Mouse (Mus musculus): ENCODE measurements at regions not wholly inside any gene's neighbourhood (a gene's known extent, or its start where the extent isn't known, plus 50 kb on each side); places are given as distances from the start of the nearest gene placed in this dataset.

DNA sequence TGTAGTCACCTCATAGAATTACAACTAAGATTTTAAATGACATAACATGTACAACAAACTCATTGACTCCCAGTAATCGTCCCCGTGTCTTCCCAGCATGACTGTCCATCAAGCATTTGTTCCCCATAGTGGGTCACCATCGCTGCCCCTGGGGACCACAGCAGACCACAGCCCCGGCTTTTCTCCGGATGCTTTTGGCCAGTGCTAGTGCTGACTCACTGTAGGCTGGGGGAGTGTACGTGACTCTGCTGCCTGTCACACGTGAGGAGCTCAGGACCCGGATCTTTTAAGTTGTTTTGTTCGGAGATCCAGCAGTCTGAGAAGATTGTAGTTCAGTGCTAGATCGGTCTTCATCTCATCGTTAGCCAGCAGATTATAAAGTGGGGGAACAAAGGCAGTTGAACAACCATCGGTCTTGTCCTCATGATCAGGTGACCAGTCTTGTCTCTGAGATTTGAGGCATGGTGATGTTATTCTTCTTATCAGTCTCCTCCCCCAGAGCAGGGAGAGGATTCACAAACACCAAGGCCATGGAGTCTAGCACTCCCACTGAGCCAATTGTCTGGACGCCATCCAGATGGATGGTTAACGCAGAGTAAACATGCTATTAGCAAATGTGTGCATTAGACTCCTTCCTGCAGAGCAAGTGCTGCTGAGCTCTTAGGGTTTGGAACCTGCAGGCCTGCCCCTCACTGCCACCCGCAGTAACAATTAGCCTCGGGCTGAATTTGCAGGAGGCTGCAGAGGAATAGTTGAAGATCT lies 87.2 kb upstream of the Tspan5 start:
- in situ Hi-C loops (cut with MboI; ENCODE audit: unreplicated experiment in 2 of 2), result no loop called here

DNA sequence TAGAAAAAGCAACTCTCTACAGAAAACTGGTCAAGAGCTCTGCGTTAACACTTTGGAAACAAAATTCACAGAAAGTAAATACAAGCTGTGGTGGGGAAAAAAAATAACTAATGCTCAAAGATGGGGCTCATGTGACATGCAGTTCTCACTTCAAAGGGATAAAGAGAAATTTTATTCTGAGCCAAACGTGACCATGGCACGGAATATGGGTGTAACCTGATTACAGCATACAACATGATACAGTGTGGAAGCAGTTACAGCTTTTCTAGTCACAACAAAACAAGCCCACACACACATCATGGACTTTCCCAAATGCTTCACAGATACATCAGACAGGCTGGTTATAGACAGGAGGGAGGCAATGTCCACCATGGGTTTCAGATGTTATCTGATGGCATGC lies 86.5 kb upstream of the Tspan5 start:
- in situ Hi-C loops (cut with MboI; ENCODE audit: unreplicated experiment in 2 of 2), result no loop called here

DNA sequence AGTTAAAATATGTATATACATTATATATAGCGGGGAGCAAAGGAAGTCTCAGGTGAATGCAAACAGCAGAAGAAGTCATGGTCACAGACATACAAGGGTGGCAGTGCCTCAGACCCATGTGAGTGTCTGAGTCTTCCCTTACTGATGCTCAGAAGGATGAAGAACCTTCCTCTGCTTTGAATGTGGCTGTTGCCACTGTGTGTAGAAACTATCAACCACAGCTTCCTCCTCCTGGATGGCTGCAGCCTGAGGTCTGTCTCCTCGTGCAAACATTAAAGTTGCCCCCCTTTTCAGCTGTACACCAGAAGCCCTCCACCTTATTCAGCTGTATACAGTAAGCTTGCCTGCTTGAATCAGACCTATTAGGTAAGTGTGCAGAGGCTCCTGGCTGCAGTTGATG lies 79.4 kb upstream of the Tspan5 start:
- in situ Hi-C loops (cut with MboI; ENCODE audit: unreplicated experiment in 2 of 2), result no loop called here

DNA sequence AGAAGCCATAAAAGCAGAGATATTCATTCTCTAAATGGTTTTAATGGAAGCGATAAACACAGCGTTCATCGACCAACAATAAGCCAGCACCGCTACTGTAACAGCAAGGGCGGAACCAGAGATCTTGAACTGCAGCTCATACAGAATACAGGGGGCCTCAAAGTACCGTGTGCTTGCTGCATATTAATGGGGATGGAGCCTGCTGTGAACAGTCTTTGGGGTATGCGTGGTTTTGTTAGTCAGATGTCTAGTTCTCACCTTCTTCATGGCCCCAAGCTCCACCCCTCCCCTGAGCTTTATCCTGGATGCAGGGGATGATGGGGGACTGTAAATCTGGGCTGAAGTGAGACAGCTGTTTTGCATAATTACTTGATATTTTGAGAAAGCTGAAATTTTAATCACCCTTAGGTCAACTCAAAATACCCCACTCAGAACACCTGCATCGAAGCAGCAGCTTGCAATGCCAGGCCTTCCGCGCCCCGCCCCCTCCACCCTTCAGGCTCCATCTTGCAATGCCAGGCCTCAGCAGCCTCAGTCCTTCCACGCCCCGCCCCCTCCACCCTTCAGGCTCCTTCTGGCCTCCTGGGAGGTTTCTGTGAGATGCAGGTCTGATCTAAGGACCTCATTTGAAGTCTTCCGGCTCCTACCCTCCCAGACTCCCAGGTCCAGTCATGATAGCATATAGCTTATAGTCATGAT lies 73.5 kb upstream of the Tspan5 start:
- in situ Hi-C loops (cut with MboI; ENCODE audit: unreplicated experiment in 2 of 2), result no loop called here

DNA sequence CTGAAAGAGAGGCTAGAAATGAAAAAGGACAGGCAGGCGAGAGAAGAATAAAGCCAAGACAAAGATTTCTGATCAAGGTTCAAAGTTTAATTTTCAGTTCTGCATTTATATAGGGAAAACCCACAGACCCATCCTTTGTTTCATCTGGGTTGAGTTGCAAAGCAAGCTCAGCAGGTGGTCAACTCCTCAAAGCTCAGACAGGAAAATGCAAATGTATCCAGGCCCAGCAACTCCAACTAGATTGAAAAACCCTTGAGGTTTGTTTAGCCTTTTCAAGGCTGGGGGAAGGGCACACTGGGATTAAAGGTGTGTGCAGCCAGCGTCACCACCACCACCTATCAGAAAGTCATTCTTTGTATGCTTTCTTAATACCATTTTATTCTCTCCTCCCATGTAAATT lies 66.1 kb upstream of the Tspan5 start:
- in situ Hi-C loops (cut with MboI; ENCODE audit: unreplicated experiment in 2 of 2), result no loop called here

DNA sequence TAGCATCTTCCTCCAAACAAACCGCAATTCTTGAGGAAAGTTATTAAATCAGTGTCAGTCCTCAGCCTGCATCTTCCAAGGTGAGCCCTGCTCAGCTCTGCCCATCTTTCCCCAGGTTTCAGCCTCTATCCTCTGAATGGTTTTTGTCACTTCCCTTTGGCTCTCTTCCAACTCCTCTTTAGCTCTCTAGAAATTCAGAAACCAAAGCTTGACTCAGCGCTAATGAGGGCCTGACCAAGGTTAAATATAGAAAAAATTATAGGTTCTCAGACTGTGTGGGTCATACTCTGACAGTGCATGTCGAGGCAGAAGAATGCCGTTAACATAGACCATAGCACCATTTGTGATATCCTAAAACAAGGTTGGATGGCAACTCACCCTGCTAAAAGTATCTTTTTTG lies 63.6 kb upstream of the Tspan5 start:
- in situ Hi-C loops (cut with MboI; ENCODE audit: unreplicated experiment in 2 of 2), result no loop called here

DNA sequence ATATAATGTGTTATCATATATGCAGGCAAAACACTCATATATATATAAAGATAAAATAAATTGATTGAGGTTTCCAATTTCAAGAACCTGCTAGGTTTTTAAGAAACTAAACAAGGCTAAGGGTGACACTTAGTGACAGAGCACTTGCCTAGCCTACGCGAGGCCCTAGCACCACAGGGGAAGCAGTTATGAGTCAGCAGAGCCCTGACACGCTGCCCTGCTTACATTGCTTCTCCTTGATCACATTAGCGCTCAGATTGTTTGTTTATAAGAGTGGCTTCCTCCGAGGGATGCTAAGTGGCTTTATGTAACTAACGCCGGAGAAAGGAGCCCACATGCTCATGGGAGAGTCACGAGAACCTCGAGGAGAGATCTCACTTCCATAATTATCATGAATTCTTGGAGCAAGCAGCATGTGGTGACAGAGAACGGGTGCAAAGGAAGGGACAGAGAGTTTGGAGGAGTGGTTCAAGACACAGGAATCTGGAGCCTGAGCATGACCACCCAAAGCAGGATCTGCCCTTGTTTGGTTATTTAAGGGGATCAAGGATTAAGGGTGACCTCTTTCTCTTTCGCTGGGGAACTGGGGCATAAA lies 55.3 kb upstream of the Tspan5 start:
- in situ Hi-C loops (cut with MboI; ENCODE audit: unreplicated experiment in 2 of 2), result no loop called here

DNA sequence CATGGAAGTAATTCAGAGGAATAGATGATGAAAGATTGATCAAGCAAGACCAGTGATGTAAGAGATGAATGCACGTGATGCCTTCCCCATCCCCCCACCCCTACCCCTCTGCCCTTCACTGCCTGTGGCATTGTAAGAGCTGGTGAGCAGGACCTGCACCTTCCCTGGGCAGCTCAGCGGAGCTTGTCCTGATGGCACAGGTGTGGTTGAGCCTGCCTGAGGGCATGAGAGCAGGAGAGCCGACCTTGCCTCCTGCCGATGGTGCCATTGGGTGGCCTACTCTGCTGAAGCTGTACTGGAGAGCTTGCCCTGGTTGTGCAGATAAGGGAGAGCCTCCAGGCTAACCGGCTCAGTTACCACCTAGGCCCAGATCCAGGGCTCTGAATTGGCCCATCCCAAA lies 53.4 kb upstream of the Tspan5 start:
- in situ Hi-C loops (cut with MboI; ENCODE audit: unreplicated experiment in 2 of 2), result no loop called here
